Mouse (Mus musculus): ENCODE measurements at regions not wholly inside any gene's neighbourhood (a gene's known extent, or its start where the extent isn't known, plus 50 kb on each side); places are given as distances from the start of the nearest gene placed in this dataset.

GRCm38 (mm10) chr16:9457574-9457973 lies 537.8 kb downstream of the Grin2a start:
- Histone ChIP-seq H3K9ac (ENCODE audit: insufficient read depth, low read depth) (no peak overlapping the region), H3K36me3 (replicated peaks in 1 of 2; ENCODE audit: control insufficient read depth in 1 of 2, insufficient read depth in 1 of 2, low read length in 1 of 2) (no peaks in the 10 kb centered on the region), H3K4me3 (replicated peaks in 1 of 3; ENCODE audit: low read depth in 2 of 3, low read length in 2 of 3, poor library complexity in 1 of 3) (no peak overlapping the region), H3K27ac (ENCODE audit: insufficient read depth, low read depth) (no peak overlapping the region), H3K9me3 (replicated peaks; ENCODE audit: low read length) (no peaks in the 10 kb centered on the region), H3K27me3 (replicated peaks) (no peaks in the 10 kb centered on the region), H3K79me2 (replicated peaks; ENCODE audit: control insufficient read depth, extremely low read depth, insufficient read depth, poor library complexity, severe bottlenecking) (no peaks in the 10 kb centered on the region), H3K4me1 (ENCODE audit: control insufficient read depth in 1 of 2, insufficient read depth in 2 of 2) (peaks cover 0 to 3% of the 10 kb centered on the region in 2 experiments; a peak in 1 of 4 replicates), H3K4me2 (ENCODE audit: insufficient read depth, low read depth, poor library complexity, severe bottlenecking) (no peak overlapping the region)
- TF ChIP-seq USF1 (IDR thresholded peaks at IDR 0.05; ENCODE audit: low read depth, low read length) (no peak), NELFE (IDR thresholded peaks at IDR 0.05; ENCODE audit: low read depth, low read length) (no peak), UBTF (IDR thresholded peaks at IDR 0.05; ENCODE audit: low read depth, low read length) (no peak)
- dilution Hi-C loops (cut with MboI; ENCODE audit: extremely low pct_ligation_motif_present, extremely low pct_unique_long_range_greater_than_20kb, low sequenced_read_pairs): no loop called here
- no peak for DNase-seq (ENCODE audit: extremely low read depth)
- in situ Hi-C loops (cut with MboI; ENCODE audit: low pct_ligation_motif_present, low pct_unique_long_range_greater_than_20kb, low sequenced_read_pairs): no loop called here

DNA sequence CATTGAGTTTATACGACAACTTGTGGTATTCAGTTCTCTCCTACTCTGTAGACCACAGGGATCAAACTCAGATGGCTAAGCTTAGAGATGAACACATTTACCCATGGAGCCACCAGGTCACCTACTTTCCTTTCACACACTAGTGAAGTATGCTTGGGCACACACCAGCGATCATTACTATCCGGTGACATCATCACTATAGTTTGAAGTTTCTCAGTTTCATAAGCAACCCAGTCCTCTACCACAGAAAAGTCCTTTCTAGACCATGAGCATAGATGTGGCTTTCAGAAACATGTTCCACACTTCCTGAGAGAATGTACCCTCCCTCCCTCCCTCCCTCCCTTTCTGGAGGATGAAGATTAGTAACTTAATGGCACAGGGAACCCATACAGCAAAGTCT lies 532.9 kb downstream of the Grin2a start:
- Histone ChIP-seq H3K27ac (ENCODE audit: insufficient read depth, low read depth) (no peak overlapping the region), H3K79me2 (replicated peaks; ENCODE audit: control insufficient read depth, extremely low read depth, insufficient read depth, poor library complexity, severe bottlenecking) (no peaks in the 10 kb centered on the region), H3K36me3 (replicated peaks in 1 of 2; ENCODE audit: control insufficient read depth in 1 of 2, insufficient read depth in 1 of 2, low read length in 1 of 2) (no peaks in the 10 kb centered on the region), H3K4me2 (ENCODE audit: insufficient read depth, low read depth, poor library complexity, severe bottlenecking) (no peak overlapping the region), H3K4me3 (replicated peaks in 1 of 3; ENCODE audit: low read depth in 2 of 3, low read length in 2 of 3, poor library complexity in 1 of 3) (no peak overlapping the region), H3K27me3 (replicated peaks) (no peaks in the 10 kb centered on the region), H3K9me3 (replicated peaks; ENCODE audit: low read length) (no peaks in the 10 kb centered on the region), H3K9ac (ENCODE audit: insufficient read depth, low read depth) (no peak overlapping the region), H3K4me1 (ENCODE audit: control insufficient read depth in 1 of 2, insufficient read depth in 2 of 2) (peaks cover 0 to 3% of the 10 kb centered on the region in 2 experiments; a peak in 1 of 4 replicates)
- in situ Hi-C loops (cut with MboI; ENCODE audit: low pct_ligation_motif_present, low pct_unique_long_range_greater_than_20kb, low sequenced_read_pairs) (no loop called here), dilution Hi-C loops (cut with MboI; ENCODE audit: extremely low pct_ligation_motif_present, extremely low pct_unique_long_range_greater_than_20kb, low sequenced_read_pairs) (no loop called here)
- TF ChIP-seq JUN (IDR thresholded peaks at IDR 0.05; ENCODE audit: insufficient read depth, low read depth, low read length): peak; percentile 65
- TF ChIP-seq BHLHE40 (IDR thresholded peaks at IDR 0.05; ENCODE audit: low read depth, low read length): peak; percentile 12; the same call in 1 of the 2 replicates
- no peak for TF ChIP-seq KAT2A (IDR thresholded peaks at IDR 0.05; ENCODE audit: insufficient replicate concordance, low read length)
- no peak for TF ChIP-seq MAFK (IDR thresholded peaks at IDR 0.05; ENCODE audit: insufficient replicate concordance, low read length)
- TF ChIP-seq IRF4 (IDR thresholded peaks at IDR 0.05; ENCODE audit: low read depth, low read length): no peak
- 0 out of 2 replicates have a peak, but pooled peaks have one; percentile 24 for TF ChIP-seq JUND (conservative IDR thresholded peaks at IDR 0.05; ENCODE audit: low read depth, low read length)
- no peak for TF ChIP-seq TCF12 (IDR thresholded peaks at IDR 0.05; ENCODE audit: low read depth, low read length)
- DNase-seq (ENCODE audit: extremely low read depth): peak; percentile 51

DNA sequence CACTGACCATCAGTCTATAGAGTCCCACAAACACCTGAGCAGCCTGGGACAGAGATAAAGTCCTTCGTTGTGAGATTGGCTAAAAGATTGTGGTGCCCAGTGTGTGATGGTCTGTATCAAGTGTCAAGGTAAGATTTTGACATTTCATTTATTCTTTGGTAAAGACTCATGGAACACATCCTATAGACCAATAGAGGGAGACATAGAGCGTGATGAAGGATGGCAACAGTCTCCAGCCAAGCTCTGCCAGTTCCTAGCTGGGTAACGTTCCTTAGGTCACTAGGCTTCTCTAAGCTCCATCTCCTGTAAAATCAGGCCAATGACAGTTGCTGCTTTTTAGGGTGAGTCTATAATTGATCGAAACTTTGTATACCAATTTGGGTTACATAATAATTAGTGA lies 526.0 kb downstream of the Grin2a start:
- H3K36me3 ChIP-seq (replicated peaks in 1 of 2; ENCODE audit: control insufficient read depth in 1 of 2, insufficient read depth in 1 of 2, low read length in 1 of 2): no peaks in the 10 kb centered on the region
- H3K27ac ChIP-seq (ENCODE audit: insufficient read depth, low read depth): no peak overlapping the region
- H3K27me3 ChIP-seq (replicated peaks): no peaks in the 10 kb centered on the region
- no peaks in the 10 kb centered on the region; a peak in 1 of 4 replicates for H3K4me1 ChIP-seq (ENCODE audit: control insufficient read depth in 1 of 2, insufficient read depth in 2 of 2)
- H3K4me2 ChIP-seq (ENCODE audit: insufficient read depth, low read depth, poor library complexity, severe bottlenecking): no peak overlapping the region
- no peak overlapping the region for H3K4me3 ChIP-seq (replicated peaks in 1 of 3; ENCODE audit: low read depth in 2 of 3, low read length in 2 of 3, poor library complexity in 1 of 3)
- no peaks in the 10 kb centered on the region for H3K79me2 ChIP-seq (replicated peaks; ENCODE audit: control insufficient read depth, extremely low read depth, insufficient read depth, poor library complexity, severe bottlenecking)
- DNase-seq (ENCODE audit: extremely low read depth): peak; percentile 57
- TF ChIP-seq POLR2AphosphoS2 (IDR thresholded peaks at IDR 0.05; ENCODE audit: low read depth, low read length) (no peak), ZNF384 (IDR thresholded peaks at IDR 0.05; ENCODE audit: low read depth, low read length) (no peak), RAD21 (IDR thresholded peaks at IDR 0.05; ENCODE audit: low read depth, low read length) (peak; percentile 64), CHD2 (IDR thresholded peaks at IDR 0.05; ENCODE audit: low read length) (no peak), KAT2A (IDR thresholded peaks at IDR 0.05; ENCODE audit: insufficient replicate concordance, low read length) (no peak), CTCF (conservative IDR thresholded peaks at IDR 0.05 in 1 of 2, IDR thresholded peaks at IDR 0.05 in 1 of 2; ENCODE audit: low read depth in 2 of 2, low read length in 2 of 2) (peak; percentile 68 to 72), SMC3 (IDR thresholded peaks at IDR 0.05; ENCODE audit: low read depth, low read length) (peak; percentile 63)
- dilution Hi-C loops (cut with MboI; ENCODE audit: extremely low pct_ligation_motif_present, extremely low pct_unique_long_range_greater_than_20kb, low sequenced_read_pairs): no loop called here
- H3K9me3 ChIP-seq (replicated peaks; ENCODE audit: low read length): no peaks in the 10 kb centered on the region
- in situ Hi-C loops (cut with MboI; ENCODE audit: low pct_ligation_motif_present, low pct_unique_long_range_greater_than_20kb, low sequenced_read_pairs): no loop called here
- H3K9ac ChIP-seq (ENCODE audit: insufficient read depth, low read depth): no peak overlapping the region

Measured in CH12.LX (cell line).